Mouse (Mus musculus) heart, embryonic 10.5 days (tissue): ENCODE measurements around the gene Cd200r4. TPM values are rescaled to one million over a fixed set of nuclear protein-coding genes. Genes with fewer than 3 reads are reported as not detected.

ENCODE experiments used
- polyA plus RNA-seq: library from polyadenylated mRNA; unstranded; fragments of >200 nt; fragmentation: Nextera tagmentation; extraction: Ambion mirVana; gene quantifications from 2 replicates; pipeline ENCODE4 v1.2.1, GENCODE M21; 2016

The Cd200r4 gene
- polyA plus RNA-seq, 1 experiment from 2014 or later, result 0.08 TPM

Other genes starting within 250 kb of the Cd200r4 start
- gene Nepro, start 87.4 kb upstream of the Cd200r4 start, polyA plus RNA-seq, result 8.7 and 9.3 TPM in 2 replicates
- 26.3 and 26.5 TPM in 2 replicates for gene Gtpbp8, start 65.4 kb upstream of the Cd200r4 start, polyA plus RNA-seq
- gene Cd200r1, start 46.0 kb upstream of the Cd200r4 start, polyA plus RNA-seq, result 1.8 and 2.6 TPM in 2 replicates
- gene Cd200r2, start 55.4 kb downstream of the Cd200r4 start, polyA plus RNA-seq, result 0.28 and 0.29 TPM in 2 replicates
- gene Cd200r3, start 131.9 kb downstream of the Cd200r4 start, polyA plus RNA-seq, result 0.36 and 0.54 TPM in 2 replicates